Mouse (Mus musculus): Measurements from ENCODE around the gene Tdrd6. TPM values are rescaled to one million over a fixed set of nuclear protein-coding genes. Genes with fewer than 3 reads are reported as not detected.

Gene Tdrd6
- polyA plus RNA-seq, 1 experiment from 2014 or later, result 0.02 TPM

Other genes starting within 250 kb of the Tdrd6 start
- not detected in 2 replicates for gene Mep1a, start 127.5 kb downstream of the Tdrd6 start, polyA plus RNA-seq (2016; fragmentation: Nextera tagmentation; extraction: Ambion mirVana)
- gene Ankrd66, start 86.7 kb downstream of the Tdrd6 start, polyA plus RNA-seq (2016; fragmentation: Nextera tagmentation; extraction: Ambion mirVana), result 0.23 and 0.26 TPM in 2 replicates
- 3.8 and 4.2 TPM in 2 replicates for gene Pla2g7, start 62.2 kb downstream of the Tdrd6 start, polyA plus RNA-seq (2016; fragmentation: Nextera tagmentation; extraction: Ambion mirVana)
- gene Slc25a27, start 36.9 kb upstream of the Tdrd6 start, polyA plus RNA-seq (2016; fragmentation: Nextera tagmentation; extraction: Ambion mirVana), result 35.5 and 48.3 TPM in 2 replicates
- gene Cyp39a1, start 37.1 kb upstream of the Tdrd6 start, polyA plus RNA-seq (2016; fragmentation: Nextera tagmentation; extraction: Ambion mirVana), result 36.0 and 36.8 TPM in 2 replicates
- gene Rcan2, start 171.1 kb upstream of the Tdrd6 start, polyA plus RNA-seq (2016; fragmentation: Nextera tagmentation; extraction: Ambion mirVana), result 5.6 and 10.9 TPM in 2 replicates